22 mouse cellular contexts compared by ENCODE assay signal in the genomic region with DNA sequence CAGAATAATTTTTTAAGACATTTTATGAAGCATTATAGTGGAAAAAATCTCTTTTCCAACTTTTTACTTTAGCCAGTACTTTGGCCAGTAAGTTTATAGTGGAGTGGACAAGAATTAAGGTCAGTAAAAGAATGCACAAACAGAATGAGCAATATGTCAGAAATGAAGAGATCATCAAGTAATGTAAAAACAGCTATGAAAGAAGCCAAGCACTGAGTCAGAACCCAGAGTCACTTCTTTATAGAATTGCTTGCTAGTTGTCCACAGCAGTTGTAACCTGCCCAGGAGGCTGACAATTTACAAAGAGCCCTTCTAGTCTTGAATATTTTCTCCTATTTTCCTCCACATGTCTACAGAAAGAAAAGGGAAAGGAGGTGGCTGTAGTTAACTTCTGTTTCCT.
DNase-seq lines count a peak whose midpoint lies in the region; ATAC-seq and TF ChIP-seq lines count a peak whose summit lies in the region.
"Had no signal": no experiment of that assay in that cellular context is flagged by ENCODE, and none has a peak within 500 bp of the region (broad histone marks: within the 10 kb centered on the region; RNA-seq: fewer than 3 reads in every experiment).

No protein-coding gene starts in this region.

- H3K27me3 ChIP-seq in hindbrain, embryonic 14.5 days (ENCODE audit: control insufficient read depth, insufficient read depth, low read length) = no peaks in the 10 kb centered on the region
- no peaks in the 10 kb centered on the region for H3K27me3 ChIP-seq in hindbrain, embryonic 11.5 days (ENCODE audit: control insufficient read depth, insufficient read depth, low read length)
- H3K27me3 ChIP-seq in Patski = no peaks in the 10 kb centered on the region
- H3K27me3 ChIP-seq: CH12.LX had no signal

- H3K4me1 ChIP-seq in hindbrain, embryonic 14.5 days (replicated peaks; ENCODE audit: control insufficient read depth, insufficient read depth, low read length) = no peaks in the 10 kb centered on the region
- no peaks in the 10 kb centered on the region; the same call in 1 of the 2 replicates for H3K4me1 ChIP-seq in hindbrain, embryonic 11.5 days (replicated peaks; ENCODE audit: control insufficient read depth, insufficient read depth, low read length)

- H3K36me3 ChIP-seq in hindbrain, embryonic 14.5 days (replicated peaks; ENCODE audit: control insufficient read depth, insufficient read depth) = no peaks in the 10 kb centered on the region
- no peaks in the 10 kb centered on the region for H3K36me3 ChIP-seq in hindbrain, embryonic 11.5 days (ENCODE audit: control insufficient read depth, insufficient read depth, low read length)
- H3K36me3 ChIP-seq: G1E had no signal

- CTCF ChIA-PET in Patski (lab: Charles Lee) = no interaction called here

- H3K4me3 ChIP-seq in hindbrain, embryonic 14.5 days (replicated peaks; ENCODE audit: low read length) = no peak overlapping the region
- H3K4me3 ChIP-seq in hindbrain, embryonic 11.5 days (ENCODE audit: low read depth, low read length) = no peak overlapping the region

- no peak overlapping the region for H3K27ac ChIP-seq in hindbrain, embryonic 14.5 days
- H3K27ac ChIP-seq in hindbrain, embryonic 11.5 days (ENCODE audit: low read depth, low read length) = no peak overlapping the region

- ATAC-seq in hindbrain, embryonic 14.5 days (ENCODE audit: low FRiP score) = no peak
- no peak for ATAC-seq in hindbrain, embryonic 11.5 days (ENCODE audit: low FRiP score)
- peak; percentile 60 for ATAC-seq in Patski
- ATAC-seq: activated CD4-positive, CD25-positive, alpha-beta regulatory T cell, adult 4 months; CD4-positive, CD25-positive, alpha-beta regulatory T cell, adult 4 months had no signal

- POLR2A ChIA-PET in Patski (lab: Charles Lee) = no interaction called here

- H3K4me2 ChIP-seq in hindbrain, embryonic 14.5 days (replicated peaks) = no peak overlapping the region
- H3K4me2 ChIP-seq in hindbrain, embryonic 11.5 days (replicated peaks; ENCODE audit: low read depth, low read length) = no peak overlapping the region

- no peaks in the 10 kb centered on the region for H3K9me3 ChIP-seq in hindbrain, embryonic 14.5 days (ENCODE audit: control insufficient read depth, low read length)
- H3K9me3 ChIP-seq in hindbrain, embryonic 11.5 days (ENCODE audit: control insufficient read depth, low read length) = no peaks in the 10 kb centered on the region
- H3K9me3 ChIP-seq: G1E had no signal

- in situ Hi-C loops in Patski (cut with MboI; ENCODE audit: low pct_unique_long_range_greater_than_20kb) = no loop called here

- H3K9ac ChIP-seq in hindbrain, embryonic 14.5 days = no peak overlapping the region
- no peak overlapping the region for H3K9ac ChIP-seq in hindbrain, embryonic 11.5 days (ENCODE audit: low read depth, low read length)

- TF ChIP-seq CTCF in Patski (IDR thresholded peaks at IDR 0.05) = no peak

- peak; percentile 7 to 37 for DNase-seq in adrenal gland, adult (ENCODE audit: inconsistent age in 2 of 2, low spot score in 1 of 2)
- no peak for DNase-seq in adrenal gland, adult 2 months
- peak; percentile 18 for DNase-seq in hindbrain, embryonic 14.5 days (ENCODE audit: low spot score)
- no peak for DNase-seq in hindbrain, embryonic 11.5 days (ENCODE audit: low spot score)
- DNase-seq in Muller cell, postnatal 12 days (ENCODE audit: inconsistent ontology term) = peak; percentile 54
- no peak for DNase-seq in Patski (ENCODE audit: low read depth, low spot score)
- no peak for DNase-seq in thymus, postnatal 0 days (ENCODE audit: low spot score)
- no peak for DNase-seq in frontal cortex, postnatal 25 days (ENCODE audit: low spot score in 2 of 2)
- DNase-seq: adrenal gland, postnatal 10 days; adrenal gland, postnatal 14 days; adrenal gland, postnatal 25 days; B cell, adult 2 months; cerebellum, adult 11 months; cerebellum, adult 11-12 months; cerebellum, adult 18-20 months; cerebellum, adult 2 months; cerebellum, adult 8-10 months; cerebellum, adult 9-10 months had no signal

Comparison
In these comparisons a context has a peak if more than half of its experiments do, and no peak if none do; other contexts are left out.
1. DNase-seq: peak in adrenal gland, adult (2 of 2), hindbrain, embryonic 14.5 days (single experiment) and Muller cell, postnatal 12 days (single experiment); none in adrenal gland, adult 2 months (single experiment), hindbrain, embryonic 11.5 days (single experiment), Patski (single experiment), thymus, postnatal 0 days (single experiment) and frontal cortex, postnatal 25 days (0 of 2).